In genomic region chr2:117210416-117211085, GRCm38 (mm10) we compare ENCODE assay signal across 9 mouse cellular contexts. TPM values are rescaled to one million over a fixed set of nuclear protein-coding genes. Genes with fewer than 3 reads are reported as not detected.
DNase-seq lines count a peak whose midpoint lies in the region; ATAC-seq and TF ChIP-seq lines count a peak whose summit lies in the region.
"Had no signal": no experiment of that assay in that cellular context is flagged by ENCODE, and none has a peak within 500 bp of the region (broad histone marks: within the 10 kb centered on the region; RNA-seq: fewer than 3 reads in every experiment).

No protein-coding gene starts in this region.

- WGBS in forebrain, embryonic 11.5 days = 3% methylated on average over 6 of the region's 6 CpGs
- 2% methylated on average over 6 of the region's 6 CpGs for WGBS in hindbrain, embryonic 15.5 days
- WGBS in liver, adult 2 months = 6% methylated on average over 6 of the region's 6 CpGs
- WGBS in neural tube, embryonic 13.5 days = 8% methylated on average over 6 of the region's 6 CpGs

- H3K9me3 ChIP-seq in forebrain, embryonic 11.5 days (ENCODE audit: control insufficient read depth, low read length) = no peaks in the 10 kb centered on the region; the same call in 1 of the 2 replicates
- H3K9me3 ChIP-seq in hindbrain, embryonic 15.5 days = no peaks in the 10 kb centered on the region
- H3K9me3 ChIP-seq in neural tube, embryonic 13.5 days = no peaks in the 10 kb centered on the region

- H3K4me2 ChIP-seq in forebrain, embryonic 11.5 days (ENCODE audit: low read depth, low read length, severe bottlenecking) = peak overlapping the region; percentile 40
- peak overlapping the region; percentile 30 for H3K4me2 ChIP-seq in hindbrain, embryonic 15.5 days
- H3K4me2 ChIP-seq in neural tube, embryonic 13.5 days = peak overlapping the region; percentile 31

- H3K27me3 ChIP-seq in forebrain, embryonic 11.5 days (ENCODE audit: control insufficient read depth, insufficient read depth, low read length) = no peaks in the 10 kb centered on the region
- H3K27me3 ChIP-seq in hindbrain, embryonic 15.5 days = no peaks in the 10 kb centered on the region
- H3K27me3 ChIP-seq in liver, adult 2 months (ENCODE audit: control insufficient read depth, insufficient read depth, low read length) = no peaks in the 10 kb centered on the region
- H3K27me3 ChIP-seq in neural tube, embryonic 13.5 days = no peaks in the 10 kb centered on the region

- H3K36me3 ChIP-seq in forebrain, embryonic 11.5 days (ENCODE audit: control insufficient read depth, insufficient read depth, low read length) = no peaks in the 10 kb centered on the region
- no peaks in the 10 kb centered on the region for H3K36me3 ChIP-seq in hindbrain, embryonic 15.5 days
- H3K36me3 ChIP-seq in liver, adult 2 months (ENCODE audit: control insufficient read depth, insufficient read depth, low read length) = no peaks in the 10 kb centered on the region
- no peaks in the 10 kb centered on the region for H3K36me3 ChIP-seq in neural tube, embryonic 13.5 days

- H3K79me2 ChIP-seq in liver, adult 2 months (ENCODE audit: control insufficient read depth, insufficient read depth, low read length) = no peaks in the 10 kb centered on the region

- no peak for DNase-seq in frontal cortex, postnatal 25 days (ENCODE audit: low spot score in 2 of 2)
- peak; percentile 72 for DNase-seq in forebrain, embryonic 11.5 days (ENCODE audit: low spot score)
- peak; percentile 35 for DNase-seq in liver, adult 2 months (ENCODE audit: extremely low read depth, low read depth, low spot score)
- no peak for DNase-seq in cerebellum, adult 11 months

- 0 out of 2 replicates have a peak overlapping the region, but pooled peaks have one; percentile 39 for H3K27ac ChIP-seq in forebrain, embryonic 11.5 days (ENCODE audit: low read depth, low read length)
- no peak overlapping the region for H3K27ac ChIP-seq in hindbrain, embryonic 15.5 days (replicated peaks)
- H3K27ac ChIP-seq in liver, adult 2 months (replicated peaks; ENCODE audit: insufficient read depth, low read depth, low read length) = no peak overlapping the region
- H3K27ac ChIP-seq in neural tube, embryonic 13.5 days (replicated peaks) = no peak overlapping the region
- H3K27ac ChIP-seq: heart, adult 2 months had no signal

- no peak for TF ChIP-seq CTCF in liver, adult 2 months (IDR thresholded peaks at IDR 0.05; ENCODE audit: low read depth, low read length)

- ATAC-seq in frontal cortex, adult (ENCODE audit: low TSS enrichment) = peak; percentile 70
- peak; percentile 97 for ATAC-seq in forebrain, embryonic 11.5 days (replicated peaks; ENCODE audit: low FRiP score)
- peak; percentile 96 for ATAC-seq in hindbrain, embryonic 15.5 days (ENCODE audit: low FRiP score, low read depth)
- peak; percentile 97 for ATAC-seq in neural tube, embryonic 13.5 days (ENCODE audit: low read depth)
- no peak for ATAC-seq in monocyte, adult 5-6 weeks (replicated peaks; ENCODE audit: insufficient number of reproducible peaks, low FRiP score, low TSS enrichment, poor library complexity, severe bottlenecking)

- TF ChIP-seq POLR2A in liver, adult 2 months (IDR thresholded peaks at IDR 0.05; ENCODE audit: extremely low read depth, insufficient read depth, low read length) = no peak

- no peak overlapping the region; the same call in 1 of the 2 replicates for H3K9ac ChIP-seq in forebrain, embryonic 11.5 days (ENCODE audit: low read length)
- no peak overlapping the region for H3K9ac ChIP-seq in hindbrain, embryonic 15.5 days
- H3K9ac ChIP-seq in liver, adult 2 months (ENCODE audit: low read depth, low read length) = no peak overlapping the region
- no peak overlapping the region for H3K9ac ChIP-seq in neural tube, embryonic 13.5 days

- peaks cover 7% of the 10 kb centered on the region; the same call in 1 of the 2 replicates for H3K4me1 ChIP-seq in forebrain, embryonic 11.5 days (replicated peaks; ENCODE audit: control insufficient read depth, insufficient read depth, low read length)
- H3K4me1 ChIP-seq in hindbrain, embryonic 15.5 days (replicated peaks) = peaks cover 8% of the 10 kb centered on the region
- H3K4me1 ChIP-seq in liver, adult 2 months (ENCODE audit: control insufficient read depth, insufficient read depth, low read length) = no peaks in the 10 kb centered on the region
- H3K4me1 ChIP-seq in neural tube, embryonic 13.5 days (replicated peaks) = peaks cover 15% of the 10 kb centered on the region

- no peak overlapping the region for H3K4me3 ChIP-seq in forebrain, embryonic 11.5 days (ENCODE audit: low read depth, low read length)
- H3K4me3 ChIP-seq in hindbrain, embryonic 15.5 days = no peak overlapping the region
- no peak overlapping the region for H3K4me3 ChIP-seq in liver, adult 2 months (ENCODE audit: insufficient read depth, low read depth, low read length)
- H3K4me3 ChIP-seq in neural tube, embryonic 13.5 days = no peak overlapping the region
- H3K4me3 ChIP-seq: heart, adult 2 months had no signal

RNA-seq across cellular contexts. Expression of gene Fam98b, which starts 39.0 kb away (rescaled TPM):
- 9.2 and 10.2 TPM in 2 replicates for polyA plus RNA-seq in forebrain, embryonic 11.5 days (2014; fragmentation: Nextera tagmentation; extraction: Ambion mirVana)
- 11.1 and 15.2 TPM in 2 replicates for polyA plus RNA-seq in hindbrain, embryonic 15.5 days (2015; fragmentation: Nextera tagmentation; extraction: Ambion mirVana)
- 4.4 TPM in 2 replicates for total RNA-seq in liver, adult 2 months (2014; rRNA removed)
- polyA plus RNA-seq in liver, adult 2 months (2012; rRNA removed) = 2.5 and 3.0 TPM in 2 replicates
- polyA plus RNA-seq in neural tube, embryonic 13.5 days (2015; fragmentation: Nextera tagmentation; extraction: Ambion mirVana) = 11.3 and 11.9 TPM in 2 replicates
- 11.1 to 18.6 TPM (median 14.0 TPM) in 3 replicates for total RNA-seq in monocyte, adult 5-6 weeks (2017)

Comparison
In these comparisons a context has a peak if more than half of its experiments do, and no peak if none do; other contexts are left out.
1. DNase-seq: peak in forebrain, embryonic 11.5 days (single experiment) and liver, adult 2 months (single experiment); none in frontal cortex, postnatal 25 days (0 of 2) and cerebellum, adult 11 months (single experiment).
2. Peak in every context shown above with its lines, with median percentiles within 50 percentile points of each other: H3K4me2 ChIP-seq.